Mouse (Mus musculus) heart, embryonic 13.5 days (tissue): ENCODE measurements at regions not wholly inside any gene's neighbourhood (a gene's known extent, or its start where the extent isn't known, plus 50 kb on each side); places are given as distances from the start of the nearest gene placed in this dataset.

Source experiments
- ATAC-seq: fragments of 200-750 bp; cut with Nextera tagmentation; 2 replicates; pipeline ENCODE4 v1.8.0; 2017; ENCODE audit warnings: moderate TSS enrichment; ENCODE audit not compliant: insufficient number of reproducible peaks, low FRiP score, low TSS enrichment; ENCODE audit errors: extremely low read depth
- H3K27ac ChIP-seq: fragments of 300-500 bp; sonication (generic); replicated peaks from 2 replicates; pipeline ENCODE4 v1.5.1; 2015; ENCODE audit warnings: moderate library complexity, mild to moderate bottlenecking, inconsistent platforms
- H3K27me3 ChIP-seq: fragments of 300-500 bp; sonication (generic); replicated peaks from 2 replicates; pipeline ENCODE4 v1.6.1; 2015; ENCODE audit warnings: mild to moderate bottlenecking, inconsistent platforms
- H3K36me3 ChIP-seq: fragments of 300-500 bp; sonication (generic); 2 replicates; pipeline ENCODE4 v1.6.1; 2015; ENCODE audit warnings: mild to moderate bottlenecking, inconsistent platforms
- H3K4me1 ChIP-seq: fragments of 300-500 bp; sonication (generic); 2 replicates; pipeline ENCODE4 v1.6.1; 2015; ENCODE audit warnings: inconsistent platforms
- H3K4me2 ChIP-seq: fragments of 300-500 bp; sonication (generic); 2 replicates; pipeline ENCODE4 v1.6.1; 2015; ENCODE audit warnings: inconsistent platforms, mild to moderate bottlenecking, moderate library complexity
- H3K4me3 ChIP-seq: fragments of 300-500 bp; sonication (generic); 2 replicates; pipeline ENCODE4 v1.5.1; 2015; ENCODE audit warnings: moderate library complexity, mild to moderate bottlenecking, inconsistent platforms
- H3K9ac ChIP-seq: fragments of 300-500 bp; sonication (generic); 2 replicates; pipeline ENCODE4 v1.6.1; 2015; ENCODE audit warnings: inconsistent platforms, mild to moderate bottlenecking, moderate library complexity
- H3K9me3 ChIP-seq: fragments of 300-500 bp; sonication (generic); 2 replicates; pipeline ENCODE4 v1.6.1; 2016; ENCODE audit warnings: inconsistent platforms
- WGBS: fragments of 180-500 bp; shearing (Covaris S2); methylation state at CpG from one replicate; pipeline ENCODE4 v1.1.7; 2015; ENCODE audit warnings: mixed read lengths; 5-methylcytosine and 5-hydroxymethylcytosine counted together

GRCm38 (mm10) chr12:110187246-110188135, 91.4 kb upstream of the Dio3 start:
- no peaks in the 10 kb centered on the region for H3K9me3 ChIP-seq
- 2% methylated on average over 49 of the region's 49 CpGs for WGBS
- peaks cover 21% of the 10 kb centered on the region for H3K4me1 ChIP-seq
- H3K4me2 ChIP-seq, result peak overlapping the region; percentile 8; the same call in 1 of the 2 replicates
- no peak for ATAC-seq
- H3K27ac ChIP-seq, result no peak overlapping the region
- H3K9ac ChIP-seq, result no peak overlapping the region
- no peaks in the 10 kb centered on the region for H3K36me3 ChIP-seq
- peaks cover 90% of the 10 kb centered on the region for H3K27me3 ChIP-seq
- peak overlapping the region; percentile 13 for H3K4me3 ChIP-seq

DNA sequence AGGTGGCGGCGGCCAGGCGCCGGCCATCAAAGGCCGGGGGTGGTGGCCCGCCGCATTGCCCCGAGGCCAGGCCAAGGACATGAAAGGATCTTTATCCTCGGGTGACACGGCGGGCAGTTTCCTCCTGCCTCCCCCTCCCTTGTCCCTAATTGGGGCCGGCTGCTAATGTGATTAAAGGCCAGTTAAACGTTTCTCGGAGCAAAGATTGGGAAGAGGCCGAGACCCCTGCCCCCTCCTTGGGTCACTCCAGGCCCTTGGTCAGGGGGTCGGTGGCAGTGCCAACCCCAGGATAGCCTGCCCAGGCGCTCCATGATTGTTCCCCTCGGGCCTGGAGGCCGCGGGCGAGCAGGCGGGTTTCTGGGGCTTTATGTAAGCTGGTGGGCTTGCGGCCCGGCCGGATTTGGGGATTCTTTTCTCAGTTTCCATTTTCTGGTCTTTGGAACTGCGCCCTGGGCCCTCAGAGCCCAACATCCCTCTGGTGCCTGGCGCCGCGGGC, 90.7 kb upstream of the Dio3 start:
- H3K4me3 ChIP-seq, result peak overlapping the region; percentile 13
- no peaks in the 10 kb centered on the region for H3K9me3 ChIP-seq
- H3K4me2 ChIP-seq, result peak overlapping the region; percentile 22; the same call in 1 of the 2 replicates
- no peak for ATAC-seq
- no peak overlapping the region for H3K27ac ChIP-seq
- 2% methylated on average over 29 of the region's 29 CpGs for WGBS
- H3K9ac ChIP-seq, result no peak overlapping the region
- H3K4me1 ChIP-seq, result peaks cover 21% of the 10 kb centered on the region
- H3K36me3 ChIP-seq, result no peaks in the 10 kb centered on the region
- H3K27me3 ChIP-seq, result peaks cover 94% of the 10 kb centered on the region

DNA sequence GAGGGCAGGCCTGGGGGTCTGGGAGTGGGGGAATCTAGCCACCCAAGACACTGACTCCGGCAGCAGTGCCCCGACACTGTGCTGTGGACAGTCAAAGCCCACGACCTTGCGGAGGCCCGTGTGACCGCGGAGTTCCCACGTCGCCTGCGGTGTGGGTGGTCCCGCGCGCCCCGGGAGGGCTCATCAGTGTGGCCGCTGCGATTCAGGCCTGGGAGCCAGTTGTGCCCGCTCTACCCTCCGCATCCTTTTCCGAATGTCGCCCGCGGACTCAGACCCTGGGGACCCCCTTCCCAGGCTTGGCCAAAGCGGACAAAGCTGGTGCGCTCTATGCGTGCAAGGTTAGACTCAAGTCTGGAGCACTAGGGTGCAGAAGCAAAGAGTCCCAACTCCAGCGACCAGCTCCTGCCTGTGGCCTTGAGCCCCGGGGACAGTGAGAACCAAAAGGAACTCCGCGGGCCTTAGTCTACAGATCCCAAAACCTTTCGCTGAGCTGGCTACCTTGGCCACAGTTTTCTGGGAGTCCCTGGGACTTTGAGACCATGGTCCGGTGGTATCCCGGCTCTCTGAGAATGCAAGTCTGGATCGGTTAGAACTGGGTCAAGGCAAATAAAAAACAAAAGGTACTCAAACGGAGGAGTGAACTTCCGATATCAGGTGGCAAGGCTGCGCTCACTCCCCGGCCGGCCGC, 90.1 kb upstream of the Dio3 start:
- H3K27ac ChIP-seq, result no peak overlapping the region
- no peaks in the 10 kb centered on the region for H3K36me3 ChIP-seq
- peak overlapping the region; percentile 22 for H3K4me2 ChIP-seq
- no peak for ATAC-seq
- peaks cover 21% of the 10 kb centered on the region for H3K4me1 ChIP-seq
- WGBS, result 3% methylated on average over 39 of the region's 39 CpGs
- no peak overlapping the region for H3K9ac ChIP-seq
- H3K27me3 ChIP-seq, result peaks cover 94% of the 10 kb centered on the region
- no peaks in the 10 kb centered on the region for H3K9me3 ChIP-seq
- H3K4me3 ChIP-seq, result peak overlapping the region; percentile 25

DNA sequence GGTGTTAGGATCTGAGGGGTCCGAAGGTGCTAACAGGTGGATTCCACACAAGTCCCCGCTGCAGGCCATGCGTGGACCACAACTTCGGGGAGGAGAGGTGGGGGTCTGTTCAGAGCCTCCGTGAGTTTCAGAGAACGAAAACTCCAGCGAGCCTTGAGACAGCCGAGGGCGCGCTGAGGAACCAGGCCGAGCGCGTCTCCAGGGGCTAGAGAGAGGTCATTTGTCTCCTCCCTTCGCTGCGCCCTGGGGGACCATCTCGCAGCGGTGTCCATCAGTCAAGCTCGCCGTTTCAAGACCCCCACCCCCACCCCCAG, 89.6 kb upstream of the Dio3 start:
- Histone ChIP-seq H3K9me3 (no peaks in the 10 kb centered on the region), H3K27ac (no peak overlapping the region), H3K4me2 (peak overlapping the region; percentile 22), H3K9ac (no peak overlapping the region), H3K4me3 (peak overlapping the region; percentile 25), H3K4me1 (peaks cover 21% of the 10 kb centered on the region), H3K27me3 (peaks cover 94% of the 10 kb centered on the region), H3K36me3 (no peaks in the 10 kb centered on the region)
- under 1% methylated on average over 19 of the region's 19 CpGs for WGBS
- ATAC-seq, result no peak

- Histone ChIP-seq H3K36me3 (no peaks in the 10 kb centered on the region), H3K9me3 (no peaks in the 10 kb centered on the region), H3K4me2 (no peak overlapping the region), H3K27me3 (peaks cover 85% of the 10 kb centered on the region), H3K9ac (no peak overlapping the region), H3K27ac (no peak overlapping the region), H3K4me3 (no peak overlapping the region), H3K4me1 (peaks cover 21% of the 10 kb centered on the region)
- 71% methylated on average over 8 of the region's 8 CpGs for WGBS
- no peak for ATAC-seq
Measured at GRCm38 (mm10) chr12:110192186-110192585, 86.7 kb upstream of the Dio3 start.

DNA sequence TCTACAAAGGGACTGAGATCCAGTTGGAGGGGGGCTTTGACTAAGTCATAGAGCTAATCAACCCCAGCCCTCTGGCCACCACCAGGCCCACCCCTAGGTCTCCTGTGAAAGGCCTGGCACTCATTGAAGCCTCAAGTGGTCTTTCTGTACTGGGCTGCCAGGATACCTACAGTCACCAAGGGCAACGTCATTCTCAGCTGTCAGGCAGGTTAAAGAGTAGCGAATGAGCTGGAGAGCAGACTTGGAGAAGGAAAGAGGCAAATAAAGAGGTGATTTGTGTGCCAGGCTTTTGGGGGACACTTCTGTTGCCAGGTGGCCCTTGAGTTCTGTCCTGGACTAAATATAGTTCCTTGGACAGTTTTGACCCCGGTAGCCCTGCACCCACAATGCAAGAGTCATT, 81.5 kb upstream of the Dio3 start:
- Histone ChIP-seq H3K27me3 (peaks cover 57% of the 10 kb centered on the region), H3K4me1 (no peaks in the 10 kb centered on the region), H3K4me2 (no peak overlapping the region), H3K4me3 (no peak overlapping the region), H3K9me3 (no peaks in the 10 kb centered on the region), H3K9ac (no peak overlapping the region), H3K36me3 (no peaks in the 10 kb centered on the region), H3K27ac (no peak overlapping the region)
- WGBS, result 67% methylated on average over 3 of the region's 3 CpGs
- no peak; the same call in 1 of the 2 replicates for ATAC-seq

- Histone ChIP-seq H3K4me1 (no peaks in the 10 kb centered on the region), H3K27me3 (peaks cover 45% of the 10 kb centered on the region; the same call in 1 of the 2 replicates), H3K9ac (no peak overlapping the region), H3K4me2 (no peak overlapping the region), H3K9me3 (no peaks in the 10 kb centered on the region), H3K27ac (no peak overlapping the region), H3K4me3 (no peak overlapping the region), H3K36me3 (no peaks in the 10 kb centered on the region)
- 84% methylated on average over 7 of the region's 7 CpGs for WGBS
- no peak for ATAC-seq
Measured at GRCm38 (mm10) chr12:110200471-110200870, 78.4 kb upstream of the Dio3 start.

DNA sequence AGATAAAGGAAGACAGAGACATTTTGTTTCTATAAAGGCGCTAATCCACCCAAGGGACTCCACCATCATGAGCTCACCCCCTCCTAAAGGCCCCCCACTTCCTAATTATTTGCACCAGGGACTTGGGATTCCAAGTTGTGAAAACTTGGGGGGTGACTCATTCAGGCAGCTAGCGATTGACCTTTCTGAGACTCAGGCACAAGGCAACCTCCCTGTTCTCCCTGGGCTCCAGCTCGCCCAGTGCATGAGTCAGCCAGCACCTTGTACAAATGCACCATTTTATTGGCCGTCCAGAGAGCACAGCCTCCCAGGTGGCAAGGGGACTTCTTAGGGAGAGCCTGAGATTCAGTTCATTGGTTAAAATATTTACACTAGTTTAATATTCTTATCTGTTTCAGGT, 78.0 kb upstream of the Dio3 start:
- Histone ChIP-seq H3K27ac (no peak overlapping the region), H3K4me1 (no peaks in the 10 kb centered on the region), H3K4me3 (no peak overlapping the region), H3K27me3 (peaks cover 42% of the 10 kb centered on the region; the same call in 1 of the 2 replicates), H3K9ac (no peak overlapping the region), H3K4me2 (no peak overlapping the region), H3K36me3 (no peaks in the 10 kb centered on the region), H3K9me3 (no peaks in the 10 kb centered on the region)
- no peak for ATAC-seq
- 73% methylated on average over 4 of the region's 4 CpGs for WGBS

DNA sequence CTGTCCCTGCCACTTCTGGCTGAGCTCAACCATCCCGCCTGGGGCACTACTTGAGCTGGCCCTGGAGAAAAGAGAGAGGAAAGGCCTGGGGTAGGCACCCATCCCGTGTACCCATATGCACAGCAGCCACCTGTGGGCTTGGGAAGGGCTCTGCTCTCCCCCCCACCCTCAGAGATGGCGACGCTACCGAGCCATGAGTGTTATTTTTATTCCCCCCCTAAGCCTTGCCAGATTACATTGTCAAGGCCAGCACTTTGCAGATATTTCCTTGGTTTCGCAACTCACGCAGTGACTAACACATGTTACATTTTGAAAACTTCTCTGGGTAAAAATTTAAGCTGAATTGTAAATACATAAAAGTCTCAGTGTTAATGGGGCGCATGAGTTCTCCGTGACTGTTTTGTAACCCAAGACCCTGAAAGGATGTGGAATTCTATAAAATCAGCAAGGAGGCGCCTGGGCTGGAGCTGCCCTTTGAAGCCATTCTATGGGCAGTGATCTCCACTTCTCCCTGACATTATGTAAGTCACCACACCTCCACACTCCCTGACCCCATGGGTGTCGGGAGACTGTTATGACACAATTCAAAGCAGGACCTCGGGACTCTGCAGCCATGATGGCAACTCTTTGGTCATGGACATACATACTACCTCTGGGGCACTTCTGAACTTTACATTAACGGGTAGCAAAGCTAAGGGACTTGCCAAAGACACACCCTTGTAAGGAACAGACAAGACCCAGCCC, 75.4 kb upstream of the Dio3 start:
- Histone ChIP-seq H3K4me1 (no peaks in the 10 kb centered on the region), H3K27me3 (peaks cover 52% of the 10 kb centered on the region), H3K4me3 (no peak overlapping the region), H3K9ac (no peak overlapping the region), H3K36me3 (no peaks in the 10 kb centered on the region), H3K4me2 (no peak overlapping the region), H3K27ac (no peak overlapping the region), H3K9me3 (no peaks in the 10 kb centered on the region)
- 66% methylated on average over 13 of the region's 13 CpGs for WGBS
- ATAC-seq, result no peak

- Histone ChIP-seq H3K27me3 (peaks cover 56% of the 10 kb centered on the region), H3K36me3 (no peaks in the 10 kb centered on the region), H3K4me3 (no peak overlapping the region), H3K4me1 (no peaks in the 10 kb centered on the region), H3K4me2 (no peak overlapping the region), H3K9ac (no peak overlapping the region), H3K9me3 (no peaks in the 10 kb centered on the region), H3K27ac (no peak overlapping the region)
- WGBS, result 50% methylated on average over 6 of the region's 6 CpGs
- ATAC-seq, result no peak; the same call in 1 of the 2 replicates
Measured at GRCm38 (mm10) chr12:110204246-110204989, 74.5 kb upstream of the Dio3 start.

DNA sequence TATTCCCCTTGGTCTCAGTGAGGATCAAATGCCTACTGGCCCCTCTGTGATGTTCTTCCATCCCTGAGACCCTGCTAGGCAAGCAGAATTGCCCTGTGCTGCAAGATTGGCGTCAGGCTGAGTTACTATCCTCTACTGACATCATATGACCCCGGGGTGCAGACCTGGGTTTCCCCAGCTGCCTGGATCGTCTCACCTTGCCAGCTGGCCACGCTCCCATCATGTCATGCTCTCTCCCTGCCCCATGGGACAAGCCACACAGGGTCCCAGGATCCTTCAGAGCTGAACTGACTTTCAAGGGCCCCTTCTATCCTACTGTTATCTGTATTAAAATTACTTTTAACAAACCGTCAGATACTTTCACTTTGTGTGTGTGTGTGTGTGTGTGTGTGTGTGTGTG, 72.6 kb upstream of the Dio3 start:
- H3K36me3 ChIP-seq, result no peaks in the 10 kb centered on the region
- H3K27me3 ChIP-seq, result peaks cover 55% of the 10 kb centered on the region
- no peak overlapping the region for H3K9ac ChIP-seq
- H3K4me3 ChIP-seq, result no peak overlapping the region
- H3K27ac ChIP-seq, result no peak overlapping the region
- 53% methylated on average over 5 of the region's 5 CpGs for WGBS
- H3K9me3 ChIP-seq, result no peaks in the 10 kb centered on the region
- no peak for ATAC-seq
- no peak overlapping the region for H3K4me2 ChIP-seq
- H3K4me1 ChIP-seq, result no peaks in the 10 kb centered on the region
